Mouse (Mus musculus) lung, postnatal 0 days (tissue): ENCODE data around the gene Sh3pxd2a.

Source experiments
- CTCF ChIP-seq: IDR thresholded peaks from 2 replicates; pipeline ENCODE4 v1.5.1; 2016; ENCODE audit warnings: antibody characterized with exemption, mild to moderate bottlenecking
- EP300 ChIP-seq: IDR thresholded peaks from 2 replicates; pipeline ENCODE4 v1.6.1; 2016; ENCODE audit warnings: antibody characterized with exemption, mild to moderate bottlenecking, control low read depth

DNA sequence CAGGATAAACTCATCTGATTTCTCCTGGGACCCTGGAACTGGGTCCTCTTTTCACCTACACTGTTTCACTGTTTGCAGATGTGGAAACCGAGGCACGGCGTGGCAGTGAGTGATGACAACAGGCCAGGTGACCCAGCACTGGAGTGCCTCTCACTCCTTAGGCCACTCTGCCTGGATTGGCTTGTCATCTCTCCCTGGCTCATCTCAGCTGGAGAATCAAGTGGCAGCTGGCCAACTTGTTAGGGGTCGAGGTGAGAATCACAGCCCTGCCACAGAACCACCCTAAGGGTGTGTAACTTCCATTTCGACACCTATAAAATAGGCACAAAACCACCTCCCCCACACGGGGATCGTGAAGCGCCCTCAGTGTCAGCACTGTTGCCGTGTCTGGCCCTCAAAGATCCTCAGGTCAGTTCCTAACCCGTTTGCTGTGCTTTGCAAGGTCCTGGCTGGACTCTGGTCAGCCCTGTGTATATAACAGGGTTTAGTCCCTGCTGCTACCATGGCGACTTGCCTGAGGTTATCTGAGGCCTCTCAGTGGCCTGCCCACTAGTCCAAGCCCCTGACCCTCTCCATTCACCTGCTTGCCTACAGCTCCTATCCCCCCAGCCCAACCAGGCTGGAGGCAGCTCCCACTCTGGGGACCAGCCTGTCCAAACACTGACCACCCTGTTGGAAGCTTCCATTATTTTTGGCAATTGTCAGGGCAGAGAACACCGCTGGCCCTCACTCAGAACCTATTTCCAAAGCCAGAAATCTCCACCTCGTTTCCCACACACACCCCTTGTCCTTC, 6.3 kb downstream of the Sh3pxd2a start:
- TF ChIP-seq EP300 (no peak), CTCF (no peak)
